Mouse (Mus musculus) liver, embryonic 13.5 days (tissue): ENCODE data around the gene Polr1c. TPM values are rescaled to one million over a fixed set of nuclear protein-coding genes. Genes with fewer than 3 reads are reported as not detected.

Experiments used
- ATAC-seq: fragments of 200-750 bp; cut with Nextera tagmentation; 2 replicates; pipeline ENCODE4 v1.8.0; 2017; ENCODE audit warnings: low read depth, mild to moderate bottlenecking, moderate number of reproducible peaks, moderate library complexity
- DNase-seq: peaks from one replicate; pipeline ENCODE4 v3.0.0; 2022
- H3K27ac ChIP-seq: fragments of 300-500 bp; sonication (generic); 2 replicates; pipeline ENCODE4 v1.5.1; 2015; ENCODE audit warnings: moderate library complexity, mild to moderate bottlenecking, inconsistent platforms
- H3K27me3 ChIP-seq: fragments of 300-500 bp; sonication (generic); 2 replicates; pipeline ENCODE4 v1.6.1; 2015; ENCODE audit warnings: mild to moderate bottlenecking, inconsistent platforms
- H3K36me3 ChIP-seq: fragments of 300-500 bp; sonication (generic); 2 replicates; pipeline ENCODE4 v1.6.1; 2015; ENCODE audit warnings: mild to moderate bottlenecking, inconsistent platforms
- H3K4me1 ChIP-seq: fragments of 300-500 bp; sonication (generic); replicated peaks from 2 replicates; pipeline ENCODE4 v1.6.1; 2015; ENCODE audit warnings: inconsistent platforms
- H3K4me2 ChIP-seq: fragments of 300-500 bp; sonication (generic); 2 replicates; pipeline ENCODE4 v1.6.1; 2015; ENCODE audit warnings: inconsistent platforms, mild to moderate bottlenecking, moderate library complexity
- H3K4me3 ChIP-seq: fragments of 300-500 bp; sonication (generic); replicated peaks from 2 replicates; pipeline ENCODE4 v1.5.1; 2015; ENCODE audit warnings: mild to moderate bottlenecking, inconsistent platforms
- H3K9ac ChIP-seq: fragments of 300-500 bp; sonication (generic); 2 replicates; pipeline ENCODE4 v1.6.1; 2015; ENCODE audit warnings: mild to moderate bottlenecking, inconsistent platforms
- H3K9me3 ChIP-seq: fragments of 300-500 bp; sonication (generic); replicated peaks from 2 replicates; pipeline ENCODE4 v1.6.1; 2016; ENCODE audit warnings: inconsistent platforms
- WGBS: fragments of 180-500 bp; shearing (Covaris S2); methylation state at CpG from one replicate; pipeline ENCODE4 v1.1.7; 2015; ENCODE audit not compliant: insufficient replicate concordance; 5-methylcytosine and 5-hydroxymethylcytosine counted together
- polyA plus RNA-seq: library from polyadenylated mRNA; unstranded; fragments of >200 nt; fragmentation: Nextera tagmentation; extraction: Ambion mirVana; gene quantifications from 2 replicates; pipeline ENCODE4 v1.2.1, GENCODE M21; 2015

The Polr1c gene
- polyA plus RNA-seq, 1 experiment from 2014 or later, result 49.0 TPM

DNA sequence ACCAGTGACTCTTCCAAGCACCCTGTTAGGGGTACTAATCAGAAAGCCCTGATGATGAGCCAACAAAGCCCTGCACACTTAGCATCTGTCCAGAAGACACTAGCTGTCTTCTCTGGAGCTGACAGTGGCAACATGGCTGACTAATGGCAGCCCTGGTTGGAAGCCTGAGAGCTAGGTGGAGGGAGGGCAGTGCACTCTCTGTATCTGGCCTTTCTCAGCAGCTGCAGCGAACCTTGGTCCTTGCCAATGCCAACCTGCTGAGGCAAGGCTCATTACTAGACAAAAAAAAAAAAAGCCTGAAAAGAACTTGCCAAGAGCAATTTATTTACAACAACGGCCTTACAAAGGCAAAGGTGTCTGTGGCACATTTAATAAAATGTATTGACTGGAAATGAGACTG lies 4.2 kb downstream of the Polr1c start:
- no peaks in the 10 kb centered on the region for H3K27me3 ChIP-seq
- H3K9me3 ChIP-seq, result no peaks in the 10 kb centered on the region
- H3K4me3 ChIP-seq, result no peak overlapping the region
- no peak overlapping the region for H3K4me2 ChIP-seq
- ATAC-seq (no peak), DNase-seq (no peak)
- peaks cover 16% of the 10 kb centered on the region for H3K4me1 ChIP-seq
- H3K36me3 ChIP-seq, result peaks cover 76% of the 10 kb centered on the region
- 64% methylated on average over 2 of the region's 2 CpGs for WGBS
- no peak overlapping the region for H3K27ac ChIP-seq
- H3K9ac ChIP-seq, result no peak overlapping the region

DNA sequence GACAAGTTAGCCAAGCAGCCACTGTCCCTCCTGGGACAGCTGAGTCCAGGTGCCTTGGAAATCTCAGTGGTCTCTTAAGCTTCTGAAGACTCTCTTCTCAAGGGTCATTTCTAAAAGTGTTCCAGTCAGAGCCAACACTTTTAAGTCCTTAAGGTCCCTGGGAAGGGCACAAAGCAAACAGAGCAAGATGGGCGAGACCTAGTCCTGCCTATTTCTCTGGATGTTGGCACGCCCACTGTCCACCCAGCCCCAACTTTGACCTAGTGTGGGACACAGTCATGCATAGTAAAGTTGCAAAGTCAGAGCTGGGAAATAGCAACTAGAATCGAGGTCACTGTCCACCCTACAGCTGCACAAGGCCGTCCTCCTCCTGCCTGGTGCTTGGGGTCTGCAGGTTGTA lies 4.9 kb downstream of the Polr1c start:
- Histone ChIP-seq H3K27ac (no peak overlapping the region), H3K27me3 (no peaks in the 10 kb centered on the region), H3K4me1 (peaks cover 12% of the 10 kb centered on the region), H3K36me3 (peaks cover 82% of the 10 kb centered on the region), H3K4me2 (no peak overlapping the region), H3K9ac (no peak overlapping the region), H3K9me3 (no peaks in the 10 kb centered on the region), H3K4me3 (no peak overlapping the region)
- DNase-seq, result no peak
- 71% methylated on average over 4 of the region's 4 CpGs for WGBS
- no peak for ATAC-seq

GRCm38 (mm10) chr17:46242274-46242673 lies 5.6 kb downstream of the Polr1c start:
- Histone ChIP-seq H3K4me2 (no peak overlapping the region), H3K9me3 (no peaks in the 10 kb centered on the region), H3K27me3 (no peaks in the 10 kb centered on the region), H3K27ac (no peak overlapping the region), H3K4me1 (peaks cover 15% of the 10 kb centered on the region), H3K9ac (no peak overlapping the region), H3K4me3 (no peak overlapping the region), H3K36me3 (peaks cover 89% of the 10 kb centered on the region)
- DNase-seq (no peak), ATAC-seq (no peak)
- WGBS, result 81% methylated on average over 13 of the region's 13 CpGs

DNA sequence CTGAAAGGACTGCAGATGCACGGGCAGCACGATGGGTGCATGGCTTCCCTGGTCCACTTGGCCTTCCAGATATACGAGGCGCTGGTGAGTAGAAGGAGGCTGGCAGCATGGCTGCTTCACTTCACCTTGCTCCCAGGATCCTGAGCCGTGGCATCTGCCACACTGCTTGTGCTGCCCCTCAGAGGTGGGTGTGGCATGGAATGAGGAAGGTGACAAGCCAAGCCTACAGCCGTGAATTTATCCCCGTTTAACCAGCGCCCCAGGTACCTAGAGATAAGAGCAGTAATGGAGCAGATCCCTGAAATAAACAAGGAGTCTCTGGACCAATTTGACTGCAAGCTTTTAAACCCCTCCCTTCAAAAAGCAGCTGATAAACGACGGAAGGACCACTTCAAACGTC lies 6.4 kb downstream of the Polr1c start:
- Histone ChIP-seq H3K9ac (no peak overlapping the region), H3K36me3 (peaks cover 97% of the 10 kb centered on the region), H3K4me2 (no peak overlapping the region), H3K4me3 (no peak overlapping the region), H3K27ac (no peak overlapping the region), H3K27me3 (no peaks in the 10 kb centered on the region), H3K4me1 (peaks cover 15% of the 10 kb centered on the region), H3K9me3 (no peaks in the 10 kb centered on the region)
- WGBS, result 72% methylated on average over 11 of the region's 11 CpGs
- DNase-seq (no peak), ATAC-seq (no peak)

GRCm38 (mm10) chr17:46239516-46240114 lies 8.2 kb downstream of the Polr1c start:
- Histone ChIP-seq H3K27me3 (no peaks in the 10 kb centered on the region), H3K9ac (no peak overlapping the region), H3K4me3 (no peak overlapping the region), H3K4me1 (peaks cover 20% of the 10 kb centered on the region), H3K27ac (no peak overlapping the region), H3K36me3 (peaks cover 93% of the 10 kb centered on the region), H3K9me3 (no peaks in the 10 kb centered on the region), H3K4me2 (no peak overlapping the region)
- DNase-seq (no peak), ATAC-seq (no peak)
- WGBS, result 78% methylated on average over 15 of the region's 15 CpGs

DNA sequence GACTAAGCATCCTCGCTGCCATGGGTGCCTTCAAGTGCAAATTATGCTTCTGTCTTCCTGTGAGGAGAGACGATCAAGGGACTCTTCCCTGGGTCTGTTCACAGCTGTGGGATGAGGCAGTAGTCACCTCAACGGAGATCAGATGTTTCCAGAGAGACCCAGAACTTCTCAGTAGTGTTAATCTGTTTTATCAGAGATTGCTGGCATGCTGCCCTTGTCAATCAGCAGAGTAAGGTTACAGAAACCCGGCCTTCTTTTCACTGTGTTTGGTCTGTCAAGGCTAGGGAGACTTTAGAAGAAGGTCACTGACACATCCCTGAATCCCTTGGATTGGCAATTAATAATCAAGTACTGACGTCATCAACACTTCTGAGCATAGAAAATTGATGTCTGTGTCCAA lies 10.4 kb downstream of the Polr1c start:
- Histone ChIP-seq H3K9ac (no peak overlapping the region; the same call in 1 of the 2 replicates), H3K9me3 (no peaks in the 10 kb centered on the region), H3K27me3 (no peaks in the 10 kb centered on the region), H3K4me1 (peaks cover 20% of the 10 kb centered on the region), H3K27ac (peak overlapping the region; percentile 65), H3K36me3 (peaks cover 93% of the 10 kb centered on the region), H3K4me2 (no peak overlapping the region), H3K4me3 (no peak overlapping the region)
- ATAC-seq (peak; percentile 32; the same call in 1 of the 2 replicates), DNase-seq (no peak)
- 69% methylated on average over 5 of the region's 5 CpGs for WGBS

- DNase-seq (no peak), ATAC-seq (peak; percentile 76)
- Histone ChIP-seq H3K27ac (peak overlapping the region; percentile 65), H3K9ac (no peak overlapping the region; the same call in 1 of the 2 replicates), H3K4me3 (no peak overlapping the region), H3K9me3 (no peaks in the 10 kb centered on the region), H3K27me3 (no peaks in the 10 kb centered on the region), H3K4me1 (peaks cover 20% of the 10 kb centered on the region), H3K36me3 (peaks cover 93% of the 10 kb centered on the region), H3K4me2 (no peak overlapping the region)
- 45% methylated on average over 6 of the region's 6 CpGs for WGBS
These were observed 10.8 kb downstream of the Polr1c start for GRCm38 (mm10) chr17:46237079-46237478.

- H3K27me3 ChIP-seq, result no peaks in the 10 kb centered on the region
- H3K4me1 ChIP-seq, result peaks cover 20% of the 10 kb centered on the region
- H3K36me3 ChIP-seq, result peaks cover 91% of the 10 kb centered on the region
- no peak for DNase-seq
- no peak for ATAC-seq
- H3K4me2 ChIP-seq, result no peak overlapping the region
- no peak overlapping the region for H3K27ac ChIP-seq
- H3K9ac ChIP-seq, result no peak overlapping the region
- H3K4me3 ChIP-seq, result no peak overlapping the region
- no peaks in the 10 kb centered on the region for H3K9me3 ChIP-seq
- WGBS, result 41% methylated on average over 1 of the region's 1 CpGs
These were observed 11.8 kb downstream of the Polr1c start for GRCm38 (mm10) chr17:46236067-46236466.

DNA sequence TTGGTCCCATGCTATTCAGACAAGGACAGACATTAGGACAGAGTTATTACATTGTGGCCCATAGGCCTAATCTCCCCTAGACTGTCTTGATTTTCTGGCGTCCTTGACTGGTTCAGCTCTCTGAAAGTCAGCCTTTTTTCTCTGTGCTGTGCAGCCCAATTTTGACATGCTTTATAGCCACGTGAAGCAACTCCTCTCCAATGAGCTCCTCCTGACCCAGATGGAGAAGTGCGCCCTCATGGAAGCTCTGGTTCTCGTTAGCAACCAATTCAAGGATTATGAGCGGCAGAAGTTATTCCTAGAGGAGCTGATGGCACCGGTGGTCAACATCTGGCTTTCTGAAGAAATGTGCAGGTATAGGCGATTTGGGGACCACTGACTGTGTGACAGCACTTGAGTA lies 20.3 kb downstream of the Polr1c start:
- no peaks in the 10 kb centered on the region for H3K4me1 ChIP-seq
- H3K4me3 ChIP-seq, result no peak overlapping the region
- no peak overlapping the region for H3K27ac ChIP-seq
- H3K9me3 ChIP-seq, result no peaks in the 10 kb centered on the region
- H3K4me2 ChIP-seq, result no peak overlapping the region
- 83% methylated on average over 7 of the region's 7 CpGs for WGBS
- H3K9ac ChIP-seq, result no peak overlapping the region
- no peak for ATAC-seq
- H3K27me3 ChIP-seq, result no peaks in the 10 kb centered on the region
- DNase-seq, result no peak
- H3K36me3 ChIP-seq, result peaks cover 98% of the 10 kb centered on the region

DNA sequence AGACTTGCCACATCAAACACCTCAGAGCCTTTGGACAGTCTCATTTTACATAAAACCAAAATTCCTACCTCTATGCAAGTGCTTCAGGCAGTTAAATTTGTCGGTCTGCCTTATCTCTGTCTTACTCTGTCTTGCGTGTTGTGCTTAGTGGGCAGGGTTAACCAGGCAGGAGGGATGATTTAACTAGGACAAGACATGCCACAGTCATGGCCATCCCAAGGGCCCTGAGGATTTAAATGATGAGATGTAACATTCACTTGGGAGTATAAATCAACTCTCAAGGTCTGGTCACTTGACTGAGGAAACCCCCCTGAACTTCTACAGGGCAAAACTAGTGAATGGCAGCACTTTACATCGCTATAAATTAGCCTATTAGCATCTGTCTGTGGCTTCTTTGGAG lies 26.3 kb downstream of the Polr1c start:
- H3K9me3 ChIP-seq, result no peaks in the 10 kb centered on the region
- H3K9ac ChIP-seq, result no peak overlapping the region
- no peak for ATAC-seq
- H3K36me3 ChIP-seq, result peaks cover 100% of the 10 kb centered on the region
- H3K4me1 ChIP-seq, result no peaks in the 10 kb centered on the region
- no peaks in the 10 kb centered on the region for H3K27me3 ChIP-seq
- 72% methylated on average over 3 of the region's 3 CpGs for WGBS
- H3K4me3 ChIP-seq, result no peak overlapping the region
- no peak overlapping the region for H3K27ac ChIP-seq
- no peak overlapping the region for H3K4me2 ChIP-seq
- DNase-seq, result no peak

DNA sequence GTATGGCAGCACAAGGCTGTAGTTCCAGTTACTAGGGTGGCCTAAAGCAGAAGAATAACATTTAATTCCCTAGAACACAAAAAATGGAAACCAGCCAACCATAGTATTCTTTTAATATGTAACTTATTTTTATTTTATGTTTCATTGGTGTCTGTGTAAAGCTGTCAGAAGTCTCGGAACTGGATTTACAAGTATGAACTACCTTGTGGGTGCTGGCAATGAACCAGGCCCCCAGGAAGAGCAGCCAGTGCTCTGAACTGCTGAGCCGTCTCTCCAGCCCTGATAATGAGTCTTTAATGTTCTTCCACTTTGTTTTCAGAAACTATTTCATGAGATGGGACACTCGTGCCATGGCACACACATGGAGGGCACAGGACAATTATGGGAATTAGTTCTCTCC lies 37.3 kb downstream of the Polr1c start:
- WGBS, result 72% methylated on average over 3 of the region's 3 CpGs
- no peak overlapping the region for H3K9ac ChIP-seq
- H3K4me1 ChIP-seq, result no peaks in the 10 kb centered on the region
- H3K36me3 ChIP-seq, result peaks cover 94% of the 10 kb centered on the region
- no peak overlapping the region for H3K27ac ChIP-seq
- no peak for ATAC-seq
- H3K4me3 ChIP-seq, result no peak overlapping the region
- H3K27me3 ChIP-seq, result no peaks in the 10 kb centered on the region
- no peak for DNase-seq
- no peak overlapping the region for H3K4me2 ChIP-seq
- no peaks in the 10 kb centered on the region for H3K9me3 ChIP-seq

GRCm38 (mm10) chr17:46206676-46207075 lies 41.2 kb downstream of the Polr1c start:
- ATAC-seq, result no peak
- H3K9me3 ChIP-seq, result no peaks in the 10 kb centered on the region
- H3K27ac ChIP-seq, result no peak overlapping the region
- H3K4me2 ChIP-seq, result no peak overlapping the region
- H3K4me3 ChIP-seq, result no peak overlapping the region
- no peak overlapping the region for H3K9ac ChIP-seq
- H3K4me1 ChIP-seq, result peaks cover 15% of the 10 kb centered on the region
- H3K36me3 ChIP-seq, result peaks cover 65% of the 10 kb centered on the region
- no peak for DNase-seq
- no peaks in the 10 kb centered on the region for H3K27me3 ChIP-seq
